Mouse (Mus musculus) CH12.LX (cell line): ENCODE measurements around the gene Tpk1. TPM values are rescaled to one million over a fixed set of nuclear protein-coding genes. Genes with fewer than 3 reads are reported as not detected.

Source experiments
- DNase-seq: peaks from one replicate; pipeline ENCODE4 v3.0.0-alpha.2; 2013; ENCODE audit errors: extremely low read depth
- H3K27ac ChIP-seq: 2 replicates; pipeline ENCODE4 v1.5.1; 2012; ENCODE audit warnings: low read depth, mild to moderate bottlenecking, control low read depth, moderate library complexity; ENCODE audit not compliant: insufficient read depth
- H3K27me3 ChIP-seq: replicated peaks from 2 replicates; pipeline ENCODE3; 2012; ENCODE audit warnings: inconsistent platforms
- H3K36me3 ChIP-seq, 2 experiments: replicated peaks in 1 of 2; 2 replicates each; pipeline versions ENCODE3 to v1.6.1; 2012; ENCODE audit warnings: inconsistent platforms in 1 of 2, low read length in 1 of 2, mild to moderate bottlenecking in 1 of 2, mixed read lengths in 1 of 2, moderate library complexity in 1 of 2; ENCODE audit not compliant: control insufficient read depth in 1 of 2, insufficient read depth in 1 of 2
- H3K4me1 ChIP-seq, 2 experiments: 2 replicates each; pipeline ENCODE4 v1.6.1; 2012; ENCODE audit warnings: inconsistent platforms in 1 of 2, moderate library complexity in 1 of 2; ENCODE audit not compliant: insufficient read depth in 2 of 2, control insufficient read depth in 1 of 2
- H3K4me2 ChIP-seq: 2 replicates; pipeline ENCODE4 v1.6.1; 2012; ENCODE audit warnings: low read depth, mild to moderate bottlenecking, control low read depth; ENCODE audit not compliant: poor library complexity, insufficient read depth, severe bottlenecking
- H3K4me3 ChIP-seq, 3 experiments: fragments of 150-350 bp in 1 of 3; sonication (generic) in 1 of 3; replicated peaks in 1 of 3; 2 replicates each; pipeline versions ENCODE3 to v1.5.1; 2011 to 2012; ENCODE audit warnings: low read depth in 2 of 3, low read length in 2 of 3, mild to moderate bottlenecking in 2 of 3, moderate library complexity in 2 of 3, control low read depth in 1 of 3, improper control_type of control experiment in 1 of 3, inconsistent platforms in 1 of 3, mixed read lengths in 1 of 3; ENCODE audit not compliant: poor library complexity in 1 of 3
- H3K79me2 ChIP-seq: replicated peaks from 2 replicates; pipeline ENCODE4 v1.6.1; 2012; ENCODE audit warnings: mild to moderate bottlenecking, moderate library complexity; ENCODE audit not compliant: control insufficient read depth, poor library complexity, insufficient read depth, severe bottlenecking; ENCODE audit errors: extremely low read depth
- H3K9ac ChIP-seq: 2 replicates; pipeline ENCODE4 v1.6.1; 2012; ENCODE audit warnings: low read depth, mild to moderate bottlenecking, control low read depth, moderate library complexity; ENCODE audit not compliant: insufficient read depth
- H3K9me3 ChIP-seq: replicated peaks from 2 replicates; pipeline ENCODE3; 2012; ENCODE audit warnings: low read length, inconsistent platforms, mixed read lengths
- BHLHE40 ChIP-seq: IDR thresholded peaks from 2 replicates; pipeline ENCODE4 v1.6.1; 2011; ENCODE audit warnings: mild to moderate bottlenecking, low read depth, low read length, improper control_type of control experiment
- CHD1 ChIP-seq: IDR thresholded peaks from 2 replicates; pipeline ENCODE4 v1.6.1; 2012; ENCODE audit warnings: low read depth, low read length, improper control_type of control experiment, inconsistent platforms
- CHD2 ChIP-seq: IDR thresholded peaks from 2 replicates; pipeline ENCODE4 v1.6.1; 2011; ENCODE audit warnings: low read length, improper control_type of control experiment
- CTCF ChIP-seq, 2 experiments: IDR thresholded peaks in 1 of 2; conservative IDR thresholded peaks in 1 of 2; 2 replicates each; pipeline ENCODE4 v1.5.1; 2011 to 2012; ENCODE audit warnings: low read depth in 2 of 2, low read length in 2 of 2, improper control_type of control experiment in 1 of 2, inconsistent platforms in 1 of 2, mild to moderate bottlenecking in 1 of 2, moderate library complexity in 1 of 2
- E2F4 ChIP-seq: IDR thresholded peaks from 2 replicates; pipeline ENCODE4 v1.6.1; 2011; ENCODE audit warnings: low read depth, low read length, improper control_type of control experiment; ENCODE audit not compliant: insufficient replicate concordance
- ELF1 ChIP-seq: IDR thresholded peaks from 2 replicates; pipeline ENCODE4 v1.6.1; 2014; ENCODE audit warnings: low read depth, mild to moderate bottlenecking, inconsistent platforms, low read length, improper control_type of control experiment
- ETS1 ChIP-seq: conservative IDR thresholded peaks from 2 replicates; pipeline ENCODE4 v1.6.1; 2012; ENCODE audit warnings: low read depth, mild to moderate bottlenecking, inconsistent platforms, low read length, improper control_type of control experiment, moderate library complexity
- GABPA ChIP-seq: IDR thresholded peaks from 2 replicates; pipeline ENCODE4 v1.6.1; 2012; ENCODE audit warnings: low read depth, low read length, improper control_type of control experiment, inconsistent platforms; ENCODE audit not compliant: insufficient replicate concordance
- HCFC1 ChIP-seq: IDR thresholded peaks from 2 replicates; pipeline ENCODE4 v1.6.1; 2012; ENCODE audit warnings: low read depth, mild to moderate bottlenecking, inconsistent platforms, low read length, improper control_type of control experiment
- IRF4 ChIP-seq: IDR thresholded peaks from 2 replicates; pipeline ENCODE4 v1.6.1; 2014; ENCODE audit warnings: low read depth, mild to moderate bottlenecking, inconsistent platforms, low read length, improper control_type of control experiment
- JUND ChIP-seq: conservative IDR thresholded peaks from 2 replicates; pipeline ENCODE4 v1.6.1; 2011; ENCODE audit warnings: low read depth, low read length, improper control_type of control experiment
- MAFK ChIP-seq: IDR thresholded peaks from 2 replicates; pipeline ENCODE4 v1.6.1; 2011; ENCODE audit warnings: low read length, improper control_type of control experiment; ENCODE audit not compliant: insufficient replicate concordance
- MAZ ChIP-seq: IDR thresholded peaks from 2 replicates; pipeline ENCODE4 v1.6.1; 2012; ENCODE audit warnings: low read depth, mild to moderate bottlenecking, inconsistent platforms, low read length, improper control_type of control experiment, moderate library complexity
- MYC ChIP-seq: IDR thresholded peaks from 2 replicates; pipeline ENCODE4 v1.6.1; 2011; ENCODE audit warnings: low read depth, mild to moderate bottlenecking, improper control_type of control experiment, low read length
- NELFE ChIP-seq: IDR thresholded peaks from 2 replicates; pipeline ENCODE4 v1.6.1; 2011; ENCODE audit warnings: low read depth, low read length, improper control_type of control experiment
- NRF1 ChIP-seq: IDR thresholded peaks from 2 replicates; pipeline ENCODE4 v1.6.1; 2014; ENCODE audit warnings: low read depth, mild to moderate bottlenecking, inconsistent platforms, low read length, improper control_type of control experiment, moderate library complexity
- PAX5 ChIP-seq: IDR thresholded peaks from 2 replicates; pipeline ENCODE4 v1.6.1; 2012; ENCODE audit warnings: low read length, inconsistent platforms, mixed read lengths
- RAD21 ChIP-seq: IDR thresholded peaks from 2 replicates; pipeline ENCODE4 v1.6.1; 2011; ENCODE audit warnings: low read depth, mild to moderate bottlenecking, low read length, improper control_type of control experiment, moderate library complexity
- SIN3A ChIP-seq: IDR thresholded peaks from 2 replicates; pipeline ENCODE4 v1.6.1; 2012; ENCODE audit warnings: low read length, improper control_type of control experiment, inconsistent platforms
- SMC3 ChIP-seq: IDR thresholded peaks from 2 replicates; pipeline ENCODE4 v1.6.1; 2011; ENCODE audit warnings: low read depth, low read length, improper control_type of control experiment
- UBTF ChIP-seq: IDR thresholded peaks from 2 replicates; pipeline ENCODE4 v1.6.1; 2012; ENCODE audit warnings: low read depth, mild to moderate bottlenecking, inconsistent platforms, low read length, improper control_type of control experiment, moderate library complexity
- USF1 ChIP-seq: IDR thresholded peaks from 2 replicates; pipeline ENCODE4 v1.6.1; 2014; ENCODE audit warnings: low read depth, mild to moderate bottlenecking, inconsistent platforms, low read length, improper control_type of control experiment
- USF2 ChIP-seq: conservative IDR thresholded peaks from 2 replicates; pipeline ENCODE4 v1.6.1; 2011; ENCODE audit warnings: low read depth, low read length, improper control_type of control experiment
- ZMIZ1 ChIP-seq: IDR thresholded peaks from 2 replicates; pipeline ENCODE4 v1.6.1; 2012; ENCODE audit warnings: low read depth, mild to moderate bottlenecking, inconsistent platforms, low read length, improper control_type of control experiment
- ZNF384 ChIP-seq: IDR thresholded peaks from 2 replicates; pipeline ENCODE4 v1.6.1; 2012; ENCODE audit warnings: low read depth, low read length, improper control_type of control experiment, inconsistent platforms
- dilution Hi-C: fragments of 300-500 bp; cut with MboI; formaldehyde crosslinking; loops from 2 replicates; pipeline ENCODE4 v1.14.3; 2020; ENCODE audit warnings: low sequenced_read_pairs; ENCODE audit not compliant: extremely low pct_unique_long_range_greater_than_20kb, extremely low pct_ligation_motif_present
- in situ Hi-C: fragments of 300-500 bp; cut with MboI; formaldehyde crosslinking; loops from 3 replicates; pipeline ENCODE4 v1.14.3; 2019; ENCODE audit warnings: low sequenced_read_pairs, low pct_ligation_motif_present, low pct_unique_long_range_greater_than_20kb, mixed read lengths
- polyA plus RNA-seq: library from polyadenylated mRNA; unstranded; fragments of >175 nt; gene quantifications from 2 replicates; pipeline ENCODE4 v1.2.1, GENCODE M21; 2012; ENCODE audit warnings: low read depth; ENCODE audit not compliant: insufficient read length
- total RNA-seq, 2 experiments: library from RNA; depleted of rRNA; stranded (reverse); fragments of 300-350 nt in 1 of 2; fragments of >200 nt in 1 of 2; gene quantifications; 2 replicates each; pipeline ENCODE4 v1.2.3; 2012 to 2014

Tpk1 gene
- total and polyA plus RNA-seq, 3 experiments = 3.9 to 6.3 (median 4.8) TPM

DNA sequence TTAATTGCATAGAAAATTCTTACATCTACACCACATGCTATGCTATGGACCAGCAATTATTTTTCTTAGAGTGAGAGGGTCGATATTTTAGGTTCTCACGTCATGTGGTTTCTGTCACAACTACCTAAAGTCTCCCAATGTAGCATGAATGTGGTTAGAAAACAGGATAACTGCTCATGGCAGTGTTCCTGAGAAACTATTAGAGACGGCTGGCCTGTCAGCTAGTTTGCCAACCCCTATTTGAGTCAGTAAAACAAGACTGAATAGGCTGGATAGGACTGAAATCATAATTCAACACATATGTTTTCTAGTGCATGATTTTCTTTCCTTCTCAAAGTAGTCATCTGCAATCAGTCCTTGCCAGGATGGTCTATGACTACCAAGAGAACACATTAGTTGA lies 137.1 kb downstream of the Tpk1 start:
- Histone ChIP-seq H3K27ac (no peak overlapping the region), H3K4me2 (no peak overlapping the region), H3K4me1 (peaks cover 0 to 5% of the 10 kb centered on the region in 2 experiments; a peak in 1 of 4 replicates), H3K79me2 (no peaks in the 10 kb centered on the region), H3K27me3 (no peaks in the 10 kb centered on the region), H3K36me3 (no peaks in the 10 kb centered on the region), H3K9me3 (no peaks in the 10 kb centered on the region), H3K4me3 (no peak overlapping the region), H3K9ac (no peak overlapping the region)
- in situ Hi-C loops (no loop called here), dilution Hi-C loops (no loop called here)
- DNase-seq = no peak
- TF ChIP-seq HCFC1 = no peak
- no peak for TF ChIP-seq NELFE
- no peak for TF ChIP-seq CTCF (conservative IDR thresholded peaks at IDR 0.05 in 1 of 2, IDR thresholded peaks at IDR 0.05 in 1 of 2; ENCODE audit: low read depth in 2 of 2, low read length in 2 of 2)
- no peak for TF ChIP-seq SIN3A
- TF ChIP-seq ZNF384 = no peak
- no peak for TF ChIP-seq MYC

DNA sequence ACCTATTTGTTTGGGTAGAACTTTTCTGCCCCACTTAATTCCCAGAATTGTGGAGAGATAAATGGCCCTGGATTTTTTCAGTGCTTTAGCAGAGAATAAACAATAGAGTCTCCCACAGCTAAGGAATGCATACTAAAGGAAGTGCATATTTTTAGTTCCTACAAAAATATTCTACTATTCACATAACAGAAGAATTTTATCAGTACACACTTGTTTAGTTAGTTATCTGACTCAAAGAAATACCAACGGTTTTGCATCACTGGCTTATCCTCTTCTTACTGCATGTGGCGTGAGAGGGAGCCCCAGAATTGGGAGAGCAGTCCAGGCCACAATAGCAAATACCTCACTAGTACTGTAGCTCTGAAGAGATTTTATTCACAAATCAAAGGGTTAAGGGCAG lies 141.1 kb downstream of the Tpk1 start:
- dilution Hi-C loops = no loop called here
- in situ Hi-C loops = no loop called here
- TF ChIP-seq SIN3A = no peak
- no peak for TF ChIP-seq ELF1
- TF ChIP-seq E2F4 = no peak
- no peak for TF ChIP-seq UBTF
- TF ChIP-seq SMC3 = no peak
- TF ChIP-seq CHD2 = no peak
- no peak for TF ChIP-seq PAX5
- TF ChIP-seq USF1 = no peak
- TF ChIP-seq CTCF (conservative IDR thresholded peaks at IDR 0.05 in 1 of 2, IDR thresholded peaks at IDR 0.05 in 1 of 2; ENCODE audit: low read depth in 2 of 2, low read length in 2 of 2) = no peak

DNA sequence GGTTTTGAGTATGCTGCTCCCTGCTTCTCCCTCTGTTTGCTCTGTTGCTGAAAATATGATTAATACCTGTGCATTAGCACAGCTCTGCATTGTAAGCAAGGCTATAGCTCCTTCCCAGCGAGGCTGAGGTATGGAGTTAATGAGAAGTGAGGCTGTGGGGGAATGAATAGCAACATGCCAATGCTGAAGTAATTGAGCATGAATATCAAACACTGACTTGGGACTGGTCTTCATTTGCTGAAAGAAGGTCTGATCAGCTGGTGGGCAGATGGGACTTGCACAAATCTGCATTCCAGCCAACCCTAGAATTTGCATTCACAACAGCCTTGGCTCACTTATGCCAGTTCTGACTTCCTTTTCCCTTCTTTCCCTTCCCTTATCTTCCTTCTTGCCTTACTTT lies 144.0 kb downstream of the Tpk1 start:
- Histone ChIP-seq H3K9me3 (no peaks in the 10 kb centered on the region), H3K36me3 (no peaks in the 10 kb centered on the region), H3K4me3 (no peak overlapping the region), H3K27me3 (no peaks in the 10 kb centered on the region), H3K79me2 (no peaks in the 10 kb centered on the region), H3K4me2 (no peak overlapping the region), H3K4me1 (peaks cover 0 to 9% of the 10 kb centered on the region in 2 experiments; a peak in 2 of 4 replicates), H3K9ac (no peak overlapping the region), H3K27ac (no peak overlapping the region)
- no peak for DNase-seq
- dilution Hi-C loops (no loop called here), in situ Hi-C loops (no loop called here)
- TF ChIP-seq MAFK = no peak
- no peak for TF ChIP-seq CHD1
- no peak for TF ChIP-seq ETS1
- TF ChIP-seq ZMIZ1 = no peak
- TF ChIP-seq UBTF = no peak
- no peak for TF ChIP-seq RAD21
- no peak for TF ChIP-seq IRF4
- TF ChIP-seq GABPA = no peak
- TF ChIP-seq CTCF (conservative IDR thresholded peaks at IDR 0.05 in 1 of 2, IDR thresholded peaks at IDR 0.05 in 1 of 2; ENCODE audit: low read depth in 2 of 2, low read length in 2 of 2) = no peak
- no peak for TF ChIP-seq E2F4
- no peak for TF ChIP-seq CHD2
- TF ChIP-seq MAZ = no peak
- TF ChIP-seq JUND = no peak
- no peak for TF ChIP-seq USF2
- no peak for TF ChIP-seq NRF1
- TF ChIP-seq BHLHE40 = no peak

More for the DNA sequence above, 141.1 kb downstream of the Tpk1 start:
- H3K36me3 ChIP-seq = no peaks in the 10 kb centered on the region
- no peaks in the 10 kb centered on the region for H3K79me2 ChIP-seq
- no peaks in the 10 kb centered on the region for H3K27me3 ChIP-seq
- H3K9me3 ChIP-seq = no peaks in the 10 kb centered on the region
- no peak overlapping the region for H3K4me3 ChIP-seq
- DNase-seq = no peak
- no peak overlapping the region for H3K27ac ChIP-seq
- no peak overlapping the region for H3K4me2 ChIP-seq
- H3K4me1 ChIP-seq = peaks cover 0 to 9% of the 10 kb centered on the region in 2 experiments; a peak in 2 of 4 replicates
- no peak overlapping the region for H3K9ac ChIP-seq
